Mouse (Mus musculus) embryonic fibroblast, embryonic 13.5 days (primary cell): ENCODE measurements around the gene Pcsk5.

Experiments used
- CTCF ChIP-seq: IDR thresholded peaks from 2 replicates; pipeline ENCODE4 v1.5.1; 2011; ENCODE audit warnings: mild to moderate bottlenecking, control low read depth, low read length, moderate library complexity, borderline replicate concordance; ENCODE audit not compliant: insufficient read depth
- POLR2A ChIP-seq: IDR thresholded peaks from 2 replicates; pipeline ENCODE4 v1.6.1; 2011; ENCODE audit warnings: low read depth, mild to moderate bottlenecking, control low read depth, low read length, moderate library complexity

DNA sequence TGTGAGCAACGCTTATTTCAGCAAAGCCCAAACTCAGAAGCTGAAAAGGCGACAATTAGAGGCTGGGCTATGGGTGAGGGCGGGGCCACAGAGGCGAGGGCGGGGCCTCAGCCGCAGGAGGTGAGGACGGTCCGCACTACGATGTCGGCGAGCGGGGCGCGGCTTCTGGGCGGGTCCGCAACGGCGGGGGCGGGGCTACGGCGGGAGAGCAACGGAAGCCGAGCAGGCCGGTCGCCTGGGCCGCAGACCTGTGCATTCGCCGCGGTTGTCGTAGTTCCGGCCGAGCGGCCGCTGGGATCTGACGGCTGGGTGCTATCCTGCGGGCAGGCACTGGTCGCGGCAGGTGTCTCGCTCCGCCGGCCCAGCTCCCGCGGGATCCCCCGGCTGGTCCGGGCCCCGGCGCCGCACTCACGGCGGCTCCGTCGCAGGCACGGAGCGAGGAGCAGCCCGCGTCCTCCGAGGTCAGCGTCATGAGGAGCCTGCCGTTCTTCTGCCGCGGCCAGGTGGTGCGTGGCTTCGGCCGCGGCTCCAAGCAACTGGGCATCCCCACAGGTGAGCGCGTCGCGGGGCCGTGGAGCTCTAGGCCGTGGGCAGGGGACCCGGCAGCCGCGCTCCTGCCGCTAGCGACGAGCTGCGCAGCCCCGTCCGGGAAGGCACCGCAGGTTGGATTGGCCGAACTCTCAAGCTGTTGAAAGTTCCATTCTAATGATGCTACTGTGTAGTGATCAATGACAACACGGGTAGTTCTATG, 443.4 kb downstream of the Pcsk5 start, which contains the start of gene Rfk:
- TF ChIP-seq CTCF: no peak
- TF ChIP-seq POLR2A: peak; percentile 89
